Mouse (Mus musculus) adrenal gland, postnatal 36 days (tissue): ENCODE results near the gene Psg16. TPM values are rescaled to one million over a fixed set of nuclear protein-coding genes. Genes with fewer than 3 reads are reported as not detected.
A peak's percentile ranks its signal among the peaks of the same experiment; 100 is the strongest.
"Not testable (repeated sequence)": the region's sequence is repeated elsewhere in the genome, so short reads cannot be mapped to it uniquely, and the experiment has no call there.

ENCODE experiments used
- DNase-seq, 2 experiments: peaks; one replicate each; pipeline ENCODE4 v3.0.0; 2021; ENCODE audit warnings: mixed read lengths in 1 of 2
- total RNA-seq, 2 experiments: library from RNA; stranded (reverse); gene quantifications; 2 replicates each; pipeline ENCODE4 v1.2.3; 2021

Gene Psg16
- total RNA-seq, 2 experiments from 2014 or later = 0.30 to 0.46 TPM

DNA sequence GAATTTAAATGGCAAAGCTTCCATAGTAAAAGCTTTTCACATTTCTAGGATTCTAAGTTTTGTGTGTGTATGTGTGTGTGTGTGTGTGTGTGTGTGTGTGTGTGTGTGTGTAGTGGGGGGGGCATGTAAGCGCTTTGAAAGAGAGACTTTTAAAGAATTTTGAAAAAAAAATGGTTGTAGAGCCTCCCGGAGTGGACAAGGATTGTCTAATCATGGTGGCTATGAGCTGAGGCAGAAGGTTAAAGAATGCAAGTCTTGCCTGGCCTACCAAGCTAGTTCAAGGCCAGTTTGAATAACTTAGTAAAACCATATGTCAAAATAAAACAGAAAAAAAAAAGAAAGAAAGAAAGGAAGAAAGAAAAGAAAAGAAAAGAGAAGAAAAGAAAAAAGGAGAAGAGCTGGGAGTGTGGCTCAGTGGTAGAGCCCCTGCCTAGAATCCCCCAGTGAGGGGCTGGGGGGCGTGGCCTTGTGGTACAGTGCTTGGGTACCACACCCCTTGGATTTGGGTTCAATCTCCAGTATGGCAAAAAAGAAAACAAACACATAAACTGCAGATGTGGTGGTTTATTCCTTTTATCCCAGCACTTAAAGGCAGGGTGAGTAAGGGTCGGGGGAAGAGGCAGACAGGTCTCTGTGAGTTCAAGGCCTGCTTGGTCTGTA is 18.4 kb upstream of the Psg16 start:
- no peak for DNase-seq

DNA sequence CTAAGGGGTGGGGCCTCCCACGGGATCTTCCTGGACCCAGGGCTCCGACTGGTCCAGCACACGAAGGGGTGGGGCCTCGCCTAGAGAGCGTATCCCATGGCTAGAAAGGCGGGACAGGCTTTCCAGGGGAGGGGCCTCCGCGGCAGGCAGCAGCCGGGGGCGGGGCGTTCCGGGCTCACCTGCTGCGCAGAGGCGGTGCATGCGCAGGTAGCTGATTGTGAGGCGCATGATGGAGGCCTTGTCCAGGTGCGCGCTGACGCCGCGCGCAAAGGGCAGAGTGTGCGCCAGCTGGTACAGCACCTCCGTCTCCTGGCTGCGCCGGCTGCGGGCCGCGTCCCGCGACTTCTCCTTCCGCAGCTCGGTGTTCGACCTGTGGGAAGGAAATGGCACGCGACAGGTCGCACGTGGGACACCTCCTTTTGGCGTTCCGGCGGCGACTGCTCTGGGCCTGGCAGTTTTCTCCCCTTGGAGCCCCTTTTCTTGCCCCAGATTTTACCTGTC is 17.7 kb upstream of the Psg16 start:
- peak; percentile 82 to 89 for DNase-seq

DNA sequence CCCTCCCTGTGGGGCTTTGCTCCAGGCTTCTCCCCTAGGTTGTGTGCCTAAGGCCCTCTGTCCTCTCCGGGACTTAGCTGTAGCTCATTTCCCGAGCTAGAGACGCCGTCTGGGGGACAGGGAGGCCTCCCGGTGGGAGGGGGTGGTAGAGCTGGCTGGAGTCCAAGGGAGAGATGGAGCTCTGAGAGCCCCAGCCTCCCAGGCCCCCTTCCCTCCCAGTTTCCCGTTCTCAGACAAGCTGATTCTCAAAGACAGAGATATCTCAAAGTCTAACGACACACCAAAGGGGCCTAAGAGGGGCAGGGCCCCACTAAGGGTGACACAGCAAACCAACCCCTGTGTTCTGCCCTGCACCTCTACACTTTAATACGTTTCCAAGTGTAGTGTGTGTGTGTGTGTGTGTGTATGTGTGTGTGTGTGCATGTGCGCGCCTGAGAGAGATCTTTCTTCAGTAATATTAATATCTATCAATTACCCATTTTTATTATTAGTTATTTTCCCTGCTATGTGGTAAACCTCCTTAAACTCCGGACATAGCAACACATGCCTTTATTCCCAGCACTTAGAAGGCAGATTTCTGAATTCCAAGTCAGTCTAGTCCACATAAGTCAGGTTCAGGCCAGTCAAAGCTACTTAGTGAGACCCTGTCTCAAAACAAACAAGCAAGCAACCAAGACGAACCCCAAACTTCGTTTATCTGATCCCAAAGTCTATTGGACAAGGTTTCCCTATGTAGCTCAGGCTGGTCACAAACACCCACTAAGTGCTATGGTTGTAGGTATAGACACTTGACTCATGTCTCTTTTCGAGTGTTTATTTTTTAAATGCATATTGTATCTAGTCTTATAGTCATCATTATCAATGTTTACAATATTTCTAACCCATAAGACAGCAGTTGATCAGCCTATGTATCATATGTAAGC is 17.0 kb upstream of the Psg16 start:
- DNase-seq = no peak

DNA sequence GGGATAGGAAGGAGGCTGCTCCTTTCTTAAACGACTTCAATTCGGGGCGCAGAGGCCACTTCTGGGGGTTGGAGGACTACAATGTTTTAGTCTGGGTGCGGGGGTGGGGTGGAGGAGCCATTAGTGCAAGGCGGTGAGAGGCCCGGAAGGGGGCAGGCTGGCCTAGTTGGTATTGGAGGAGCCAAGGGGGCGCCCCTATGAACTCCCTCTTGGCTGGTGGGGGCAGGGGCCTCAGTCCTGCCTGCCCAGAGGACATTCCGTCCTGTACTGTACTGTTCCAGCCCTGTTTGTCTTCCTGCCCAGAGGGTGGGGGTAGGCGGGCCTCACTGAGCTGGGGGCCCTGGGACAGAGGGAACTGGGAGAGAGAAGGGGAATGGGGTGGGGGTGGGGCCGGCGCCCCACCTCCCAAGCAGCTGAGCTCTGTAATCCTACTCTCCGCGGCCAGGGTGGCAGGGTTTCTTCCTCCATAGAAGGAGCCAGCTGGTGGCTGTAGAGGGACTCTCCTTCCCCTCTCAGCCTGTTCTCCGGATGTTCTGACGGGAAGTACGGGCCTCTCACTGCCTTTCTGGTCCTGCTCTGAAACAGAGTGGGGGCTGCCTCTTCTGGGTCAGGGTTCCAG is 15.7 kb upstream of the Psg16 start:
- DNase-seq = peak; percentile 54 to 68

DNA sequence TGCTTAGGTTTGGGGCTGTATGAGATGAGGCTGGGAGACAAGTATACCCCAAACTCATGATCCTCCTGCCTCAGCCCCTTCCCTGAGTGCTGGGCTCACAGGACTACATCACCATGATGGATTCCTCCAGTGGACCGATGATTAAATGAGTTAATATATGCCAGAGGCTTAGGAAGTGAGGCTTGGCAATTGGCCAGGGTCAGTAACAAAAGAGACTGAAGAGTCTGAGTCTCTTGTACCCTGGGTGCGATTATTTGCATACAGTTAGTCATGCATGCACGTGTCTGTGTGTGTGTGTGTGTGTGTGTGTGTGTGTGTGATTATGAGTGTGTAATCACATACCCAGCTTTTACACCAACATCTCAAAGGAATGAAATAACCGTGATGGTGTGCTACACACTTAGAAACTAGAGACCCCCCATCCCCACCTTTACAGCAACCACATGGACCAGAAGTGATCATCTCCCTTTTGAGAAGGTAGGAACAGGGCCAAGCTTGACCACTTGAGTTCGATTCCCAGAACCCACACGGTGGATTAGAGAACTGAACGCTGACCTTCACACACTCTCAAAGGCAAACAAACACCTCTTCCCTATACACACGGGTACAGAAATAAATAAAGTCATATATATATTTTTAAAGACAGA is 14.9 kb upstream of the Psg16 start:
- DNase-seq = no peak

DNA sequence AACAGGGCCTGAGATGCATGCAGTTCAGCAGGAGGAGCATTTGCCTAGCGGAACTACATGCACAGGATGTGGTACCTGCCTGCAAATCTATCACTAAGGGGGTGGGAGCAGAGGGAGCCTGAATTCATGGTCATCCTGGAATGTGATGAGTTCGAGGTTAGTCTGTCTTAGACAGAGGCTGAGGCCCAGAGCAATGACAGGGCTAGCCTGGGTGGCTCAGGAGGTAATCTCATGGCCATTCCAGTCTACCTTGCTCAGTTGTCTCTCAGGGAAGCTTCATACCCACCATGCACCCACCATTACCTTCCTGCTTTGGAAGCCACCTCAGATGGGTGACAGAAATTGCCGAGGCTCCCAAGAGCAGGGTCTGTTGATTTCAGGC is 14.4 kb upstream of the Psg16 start:
- no peak for DNase-seq

DNA sequence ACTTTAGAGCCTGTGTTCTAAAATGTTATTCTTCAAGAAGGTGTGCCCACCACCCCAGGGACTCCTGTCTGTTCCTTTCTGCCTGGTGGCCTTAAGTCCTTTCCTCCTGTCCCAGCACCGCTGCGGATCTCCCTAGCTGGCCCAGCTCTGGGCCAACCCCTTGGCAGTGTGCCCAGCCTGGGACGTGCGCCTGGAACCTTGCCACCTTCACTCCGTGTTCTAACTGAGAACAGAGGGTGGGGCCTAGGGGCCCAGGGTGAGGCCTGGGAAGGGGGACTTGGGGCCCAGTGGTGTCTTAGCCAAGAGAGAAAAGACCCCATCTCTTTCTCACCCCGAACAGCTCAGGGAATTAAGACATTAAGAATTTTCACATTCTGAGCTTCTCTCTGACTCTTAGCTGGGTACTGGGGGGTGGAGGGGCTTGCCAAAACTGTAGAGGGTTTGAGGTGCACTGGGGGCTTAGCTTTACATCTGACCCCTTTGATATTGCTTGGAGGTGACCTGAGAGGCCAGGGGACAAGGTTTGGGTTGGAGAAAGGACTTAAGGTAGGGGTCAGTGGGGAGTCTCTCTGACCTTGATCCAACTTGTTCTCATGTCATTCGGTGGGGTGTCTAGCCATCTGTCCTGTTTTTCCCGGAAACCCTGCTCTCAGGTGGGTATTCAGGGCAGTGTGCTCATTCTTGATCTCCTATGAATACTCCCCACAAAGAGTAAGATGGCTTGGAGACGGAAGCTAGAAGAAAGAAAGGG is 13.6 kb upstream of the Psg16 start:
- DNase-seq = peak; percentile 96 to 97

DNA sequence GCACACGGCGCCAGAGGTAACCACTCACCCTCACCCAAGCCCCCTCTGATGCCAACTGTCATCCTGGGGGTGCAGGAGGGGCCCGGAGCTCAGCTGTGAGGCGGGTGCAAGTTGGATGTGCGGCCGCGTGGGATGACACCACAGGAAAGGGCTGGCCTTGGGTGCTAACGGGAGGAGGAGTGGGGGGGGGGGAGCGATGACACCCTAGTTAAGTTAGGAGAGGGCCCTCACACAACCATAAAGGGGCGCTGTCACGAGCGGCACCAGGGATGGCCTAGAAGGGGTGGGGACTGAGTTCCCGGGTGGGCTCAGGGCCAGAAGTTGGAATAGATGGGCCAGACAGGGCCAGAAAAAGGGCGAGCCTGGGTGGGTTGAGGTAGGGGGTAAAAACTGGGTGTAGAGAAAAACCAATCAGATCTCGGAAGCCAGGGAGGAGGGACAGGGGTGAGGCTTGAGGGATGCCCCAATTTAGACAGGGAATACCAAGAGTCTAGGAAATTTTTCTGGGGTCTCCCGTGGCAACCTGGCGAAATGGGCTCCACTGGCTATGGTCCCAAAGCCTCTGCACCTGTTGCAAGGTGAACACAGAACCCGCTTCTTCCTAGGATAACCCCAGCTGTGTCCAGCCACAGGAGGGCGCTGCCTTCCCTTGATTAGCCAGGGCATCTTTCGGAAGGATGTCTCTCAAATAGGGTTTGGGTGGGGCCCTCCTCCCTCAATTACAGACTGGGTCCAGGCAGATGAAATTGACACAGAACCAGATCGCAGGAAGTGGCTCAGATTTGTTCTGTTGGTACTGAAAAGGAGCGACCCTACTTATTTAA is 12.8 kb upstream of the Psg16 start:
- peak; percentile 38 to 42 for DNase-seq

DNA sequence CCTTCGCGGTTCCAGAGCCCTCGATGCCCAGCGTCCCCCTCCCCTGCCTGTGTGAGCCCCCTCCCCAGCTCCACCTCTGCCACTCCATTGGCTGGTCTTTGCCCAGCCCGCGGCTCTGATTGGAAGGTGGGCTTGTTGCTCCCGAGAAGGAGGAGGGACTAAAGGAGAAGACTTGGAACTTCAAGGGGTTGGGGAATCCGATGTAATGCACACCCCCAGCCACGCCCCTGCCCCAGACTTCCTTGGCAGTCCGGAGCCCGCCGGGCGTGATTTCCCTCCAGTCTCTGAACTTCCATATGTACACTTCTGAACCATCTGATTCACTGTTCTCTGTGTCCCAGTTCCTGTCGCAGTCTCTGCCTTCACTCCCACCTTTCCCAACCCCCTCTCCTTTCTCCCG is 11.5 kb upstream of the Psg16 start, which contains the start of gene Hif3a:
Gene Hif3a (minus strand): TSS at position 39 of the 400 bp plus-strand sequence.
- DNase-seq = peak; percentile 27 to 50

DNA sequence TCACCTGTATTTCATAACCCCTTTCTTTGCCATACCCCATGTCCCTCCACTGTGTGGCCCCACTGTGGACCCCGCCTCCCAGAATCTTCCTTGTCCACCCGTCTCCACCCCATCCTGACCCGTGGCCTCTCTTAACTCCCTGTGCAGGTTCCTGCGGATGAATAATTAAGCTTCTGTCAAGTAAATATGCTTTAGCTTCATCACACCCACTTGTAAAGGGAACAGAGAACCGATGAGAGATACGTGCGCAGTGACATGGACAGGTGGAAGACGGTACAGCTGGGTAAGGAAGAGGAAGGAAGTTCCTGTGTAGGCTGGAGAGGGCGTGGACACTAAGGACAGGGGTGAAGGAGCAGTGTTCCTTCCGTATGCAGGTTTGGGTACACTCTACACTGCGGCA is 11.0 kb upstream of the Psg16 start:
- DNase-seq = no peak

DNA sequence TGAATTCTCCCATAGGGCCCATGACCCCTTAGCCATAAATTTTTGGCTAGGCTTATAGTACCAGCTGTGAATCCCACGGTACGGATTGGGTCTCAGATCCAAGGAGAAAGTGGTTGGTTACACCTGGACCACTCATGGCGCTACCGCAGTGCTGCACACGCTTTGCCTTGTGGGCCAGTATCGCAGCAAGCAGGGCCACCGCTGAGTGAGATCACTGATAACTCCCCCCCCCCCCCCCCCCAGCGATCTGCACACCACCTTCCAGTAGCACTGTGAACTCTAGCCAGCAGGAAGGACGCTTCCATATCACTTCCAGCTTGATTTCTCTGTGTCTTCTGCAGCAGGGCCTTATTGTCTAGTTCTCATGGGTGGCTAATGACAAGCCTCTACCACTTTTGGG is 8.2 kb upstream of the Psg16 start:
- DNase-seq = no peak

DNA sequence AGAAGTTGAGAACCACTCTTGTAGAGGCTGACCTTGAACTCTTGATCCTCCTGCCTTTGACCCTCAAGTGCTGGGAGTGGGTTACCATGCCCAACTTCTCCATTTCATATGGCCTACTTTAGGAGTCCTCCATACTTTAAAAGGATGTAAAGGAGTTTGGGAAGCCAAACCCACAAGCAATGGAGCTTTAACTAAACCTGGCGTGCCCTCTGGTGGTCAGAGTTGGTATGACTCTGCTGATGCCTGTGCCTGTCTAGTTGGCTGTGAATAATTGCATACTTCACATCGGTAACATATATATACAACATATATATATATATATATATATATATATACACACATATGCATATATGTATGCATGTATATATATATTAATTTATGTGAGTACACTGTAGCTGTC is 7.4 kb upstream of the Psg16 start:
- peak; percentile 82 to 84 for DNase-seq

DNA sequence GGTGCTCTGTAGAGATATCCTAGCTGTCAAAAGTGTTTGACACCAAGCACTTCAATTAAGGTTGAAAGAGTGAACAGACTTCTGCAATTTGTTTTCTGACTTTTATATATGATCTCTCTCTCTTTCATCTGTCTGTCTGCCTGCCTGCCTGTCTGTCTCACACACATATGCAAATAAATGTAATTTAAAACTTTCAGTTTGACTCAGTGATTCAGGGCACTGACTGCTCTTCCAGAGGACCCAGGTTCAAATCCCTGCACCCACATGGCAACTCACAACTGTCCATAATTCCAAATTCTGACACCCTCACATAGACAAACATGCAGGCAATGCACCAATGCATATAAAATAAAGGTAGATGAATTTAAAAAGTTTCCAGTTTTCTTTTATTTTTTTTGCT is 6.8 kb upstream of the Psg16 start:
- DNase-seq = no peak

DNA sequence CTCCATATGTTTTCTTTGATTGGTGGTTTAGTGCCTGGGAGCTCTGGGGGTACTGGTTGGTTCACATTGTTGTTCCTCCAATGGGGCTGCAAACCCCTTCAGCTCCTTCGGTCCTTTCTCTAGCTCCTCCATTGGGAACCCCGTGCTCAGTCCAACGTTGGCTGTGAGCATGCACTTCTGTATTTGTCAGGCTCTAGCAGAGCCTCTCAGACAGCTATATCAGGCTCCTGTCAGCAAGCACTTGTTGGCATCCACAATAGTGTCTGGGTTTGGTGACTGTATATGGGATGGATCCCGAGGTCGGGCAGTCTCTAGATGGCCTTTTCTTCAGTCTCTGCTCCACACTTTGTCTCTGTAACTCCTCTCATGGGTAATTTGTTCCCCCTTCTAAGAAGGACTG is 6.2 kb upstream of the Psg16 start:
- DNase-seq = not testable (repeated sequence)

DNA sequence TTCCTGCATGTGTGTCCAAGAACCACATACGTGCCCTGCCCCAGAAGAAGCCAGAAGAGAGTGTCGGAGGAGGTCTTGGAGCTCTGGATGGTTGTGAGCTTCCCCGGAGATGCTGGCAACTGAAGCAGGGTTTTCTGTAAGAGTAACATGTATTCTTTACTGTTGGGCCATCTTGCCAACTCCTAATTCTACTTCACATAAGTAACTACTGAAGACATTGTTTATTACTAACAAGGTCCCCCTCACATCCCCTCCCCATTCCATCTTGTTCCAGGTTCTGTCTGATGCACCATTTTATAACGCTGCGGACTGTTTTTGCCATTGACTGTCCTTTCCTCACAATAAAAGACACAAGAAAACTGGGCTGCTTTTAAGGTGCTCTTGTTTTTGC is 332 bp upstream of the Psg16 start:
- no peak for DNase-seq

DNA sequence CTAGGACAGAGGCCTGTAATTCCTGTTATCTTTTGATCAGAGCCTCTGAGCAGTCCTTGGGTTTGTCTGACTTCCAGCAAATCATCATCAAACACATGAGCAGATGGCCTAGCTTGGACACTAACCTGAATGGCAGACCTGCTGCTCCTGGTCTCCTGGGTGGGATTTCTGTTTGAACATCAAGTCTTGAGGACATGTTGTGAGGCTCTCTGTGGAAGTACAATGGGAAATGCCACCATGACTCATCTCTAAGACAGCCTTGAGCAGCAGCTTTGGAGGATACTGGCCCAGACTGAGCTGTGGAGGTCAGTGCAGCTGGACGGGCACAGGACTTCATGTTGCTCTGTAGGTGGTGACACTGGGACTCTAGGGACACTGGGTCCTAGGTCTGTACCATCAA is 2.7 kb downstream of the Psg16 start:
- peak in 1 of 2 experiments; percentile 11 for DNase-seq

DNA sequence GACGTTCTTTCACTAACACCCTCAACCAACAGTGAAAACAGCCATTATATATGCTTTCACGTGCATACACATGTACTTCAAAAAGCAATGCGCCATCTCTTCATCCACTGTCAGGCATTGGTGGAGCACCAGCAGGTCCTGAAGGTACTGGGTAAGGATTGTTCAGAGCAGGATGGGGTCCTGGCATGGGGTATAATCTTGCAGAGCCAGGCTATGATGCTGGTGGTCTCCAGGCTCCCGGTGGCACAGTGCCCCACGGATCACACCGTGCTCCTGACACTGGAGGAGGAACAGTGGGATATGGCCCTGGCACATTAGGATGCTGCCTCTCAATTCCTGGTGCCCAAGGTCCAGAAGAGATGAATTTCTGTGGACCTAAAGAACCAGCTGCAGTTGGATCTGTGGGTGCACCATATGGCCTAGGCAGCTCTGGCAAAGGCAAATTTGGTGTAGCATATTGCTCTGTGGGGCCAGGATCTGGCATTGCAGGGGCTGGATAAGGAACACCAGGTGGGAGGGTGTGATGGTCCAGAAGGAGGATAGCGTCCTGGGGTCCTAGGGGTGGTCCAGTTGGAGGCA is 4.3 kb downstream of the Psg16 start:
- DNase-seq = no peak

DNA sequence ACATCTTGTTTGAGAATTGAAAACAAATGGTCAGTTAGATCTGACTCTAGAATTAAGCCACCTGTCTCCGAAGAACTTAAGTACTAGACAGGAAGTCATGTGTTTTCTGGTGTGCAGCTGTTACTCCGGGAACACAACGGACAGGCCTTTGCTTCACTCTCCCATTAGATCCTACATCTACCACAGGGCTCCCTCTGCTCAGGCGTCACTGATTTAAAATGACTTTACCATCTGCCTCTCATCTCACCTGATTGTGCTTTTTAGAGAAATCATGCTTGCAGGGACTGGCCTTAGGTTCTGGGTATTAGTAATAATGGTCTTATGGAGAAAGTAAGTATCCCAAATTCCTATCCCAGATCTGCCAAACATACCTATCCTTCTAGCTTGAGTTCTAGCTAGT is 8.9 kb downstream of the Psg16 start:
- DNase-seq = no peak

DNA sequence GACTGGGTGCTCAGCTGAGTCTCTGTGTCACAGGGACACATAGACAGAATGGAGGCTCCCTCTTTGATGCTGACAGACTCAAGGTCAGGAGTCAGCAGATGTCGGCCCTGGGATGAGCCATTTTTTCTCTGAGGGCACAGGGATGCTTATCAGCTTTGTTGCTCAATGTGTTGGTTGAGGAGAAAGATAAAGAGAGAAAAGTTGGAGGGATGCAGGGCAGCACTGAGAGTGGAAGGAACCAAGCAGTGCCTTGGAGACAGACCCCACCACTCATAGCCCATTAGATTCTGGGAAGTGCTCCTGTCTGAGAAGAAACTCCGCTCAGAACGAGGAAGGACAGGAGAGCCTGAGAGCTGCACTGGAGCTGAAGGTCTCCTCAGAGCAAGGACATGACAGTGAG is 13.9 kb downstream of the Psg16 start:
- peak; percentile 24 to 29 for DNase-seq

DNA sequence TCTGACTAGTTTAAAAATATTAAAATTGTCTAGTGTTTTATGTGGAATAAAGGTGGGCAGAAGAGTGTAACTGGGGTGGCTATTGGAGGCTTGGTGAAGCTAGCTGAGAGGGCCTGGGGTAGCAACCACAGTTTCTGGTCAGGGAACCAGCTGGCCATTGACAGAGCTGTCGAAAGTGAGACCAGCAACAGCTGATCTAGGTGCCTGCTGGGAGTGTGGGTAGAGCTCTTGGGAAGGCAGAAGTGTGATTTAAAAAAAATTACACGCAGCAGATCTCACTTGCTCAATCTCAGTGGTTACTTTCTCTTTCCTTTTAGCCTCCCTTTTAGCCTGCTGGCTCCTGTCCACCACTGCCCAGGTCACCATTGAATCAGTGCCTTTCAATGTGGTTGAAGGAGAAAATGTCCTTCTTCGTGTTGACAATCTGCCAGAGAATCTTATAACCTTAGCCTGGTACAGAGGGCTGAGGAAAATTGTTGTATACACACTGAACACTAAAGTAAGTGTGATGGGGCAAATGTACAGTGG is 16.3 kb downstream of the Psg16 start:
- DNase-seq = peak; percentile 48 to 50
